Mouse (Mus musculus) heart, postnatal 0 days (tissue): ENCODE data around the gene Nek5. TPM values are rescaled to one million over a fixed set of nuclear protein-coding genes. Genes with fewer than 3 reads are reported as not detected.

ENCODE experiments used
- ATAC-seq: fragments of 200-750 bp; cut with Nextera tagmentation; 2 replicates; pipeline ENCODE4 v1.8.0; 2017; ENCODE audit warnings: low read depth, moderate number of reproducible peaks, moderate library complexity; ENCODE audit not compliant: insufficient read depth
- DNase-seq: peaks from one replicate; pipeline ENCODE4 v3.0.0-alpha.2; 2016; ENCODE audit warnings: low spot score
- H3K27ac ChIP-seq: fragments of 300-500 bp; sonication (generic); 2 replicates; pipeline ENCODE4 v1.5.1; 2014; ENCODE audit warnings: low read depth, mild to moderate bottlenecking
- H3K27me3 ChIP-seq: fragments of 300-500 bp; sonication (generic); 2 replicates; pipeline ENCODE4 v1.6.1; 2014; ENCODE audit warnings: low read length, mixed read lengths; ENCODE audit not compliant: control insufficient read depth, insufficient read depth
- H3K36me3 ChIP-seq: fragments of 300-500 bp; sonication (generic); replicated peaks from 2 replicates; pipeline ENCODE4 v1.6.1; 2014; ENCODE audit warnings: low read length, mixed read lengths; ENCODE audit not compliant: control insufficient read depth, insufficient read depth
- H3K4me1 ChIP-seq: fragments of 300-500 bp; sonication (generic); 2 replicates; pipeline ENCODE4 v1.6.1; 2014; ENCODE audit warnings: antibody characterized with exemption; ENCODE audit not compliant: control insufficient read depth, insufficient read depth
- H3K4me2 ChIP-seq: fragments of 300-500 bp; sonication (generic); 2 replicates; pipeline ENCODE4 v1.6.1; 2014; ENCODE audit warnings: low read depth, mild to moderate bottlenecking, low read length, moderate library complexity
- H3K4me3 ChIP-seq: fragments of 300-500 bp; sonication (generic); 2 replicates; pipeline ENCODE4 v1.5.1; 2014; ENCODE audit warnings: low read depth, low read length
- H3K9ac ChIP-seq: fragments of 300-500 bp; sonication (generic); replicated peaks from 2 replicates; pipeline ENCODE4 v1.6.1; 2014; ENCODE audit warnings: low read depth, low read length, mixed read lengths
- H3K9me3 ChIP-seq: fragments of 300-500 bp; sonication (generic); replicated peaks from 2 replicates; pipeline ENCODE4 v1.6.1; 2016; ENCODE audit warnings: low read length; ENCODE audit not compliant: control insufficient read depth
- CTCF ChIP-seq: IDR thresholded peaks from 2 replicates; pipeline ENCODE4 v1.5.1; 2016; ENCODE audit warnings: antibody characterized with exemption, control low read depth, low read depth
- EP300 ChIP-seq: IDR thresholded peaks from 2 replicates; pipeline ENCODE4 v1.6.1; 2016; ENCODE audit warnings: antibody characterized with exemption, low read depth
- WGBS: fragments of 180-500 bp; shearing (Covaris S2); extraction: QIAGEN DNeasy Blood & Tissue Kit; methylation state at CpG from one replicate; pipeline ENCODE4 v1.1.7; 2014; 5-methylcytosine and 5-hydroxymethylcytosine counted together
- polyA plus RNA-seq: library from polyadenylated mRNA; unstranded; fragments of >200 nt; fragmentation: Nextera tagmentation; extraction: Ambion mirVana; gene quantifications from 2 replicates; pipeline ENCODE4 v1.2.1, GENCODE M21; 2015
- total RNA-seq: library from RNA; depleted of rRNA; stranded (reverse); fragments of >200 nt; gene quantifications from 2 replicates; pipeline ENCODE4 v1.2.3, GENCODE M21; 2014; ENCODE audit warnings: low replicate concordance

Gene Nek5
- total and polyA plus RNA-seq, 2 experiments from 2014 or later = 0.18 TPM; not detected in 1

GRCm38 (mm10) chr8:22162206-22162605 is 37.4 kb upstream of the Nek5 start:
- no peak for DNase-seq
- no peak for ATAC-seq
- WGBS = 82% methylated on average over 8 of the region's 8 CpGs
- Histone ChIP-seq H3K27ac (no peak overlapping the region), H3K4me1 (no peaks in the 10 kb centered on the region), H3K9ac (no peak overlapping the region), H3K9me3 (no peaks in the 10 kb centered on the region), H3K36me3 (peaks cover 11% of the 10 kb centered on the region), H3K27me3 (no peaks in the 10 kb centered on the region), H3K4me3 (no peak overlapping the region), H3K4me2 (no peak overlapping the region)
- TF ChIP-seq EP300 (no peak), CTCF (no peak)

- TF ChIP-seq CTCF = no peak
- TF ChIP-seq EP300 = no peak
- Histone ChIP-seq H3K4me2 (no peak overlapping the region), H3K27ac (no peak overlapping the region), H3K4me1 (no peaks in the 10 kb centered on the region), H3K27me3 (no peaks in the 10 kb centered on the region), H3K4me3 (no peak overlapping the region), H3K9ac (no peak overlapping the region), H3K9me3 (no peaks in the 10 kb centered on the region), H3K36me3 (peaks cover 26% of the 10 kb centered on the region)
- DNase-seq (no peak), ATAC-seq (no peak)
- 59% methylated on average over 3 of the region's 3 CpGs for WGBS
Measured at GRCm38 (mm10) chr8:22150345-22150663, 25.5 kb upstream of the Nek5 start.

GRCm38 (mm10) chr8:22149643-22150344 is 24.9 kb upstream of the Nek5 start:
- Histone ChIP-seq H3K4me1 (no peaks in the 10 kb centered on the region), H3K4me3 (no peak overlapping the region), H3K27me3 (no peaks in the 10 kb centered on the region), H3K9me3 (no peaks in the 10 kb centered on the region), H3K9ac (no peak overlapping the region), H3K36me3 (peaks cover 23% of the 10 kb centered on the region), H3K27ac (no peak overlapping the region), H3K4me2 (no peak overlapping the region)
- DNase-seq (no peak), ATAC-seq (no peak)
- 80% methylated on average over 11 of the region's 11 CpGs for WGBS
- TF ChIP-seq CTCF = no peak
- no peak for TF ChIP-seq EP300

GRCm38 (mm10) chr8:22148367-22148740 is 23.5 kb upstream of the Nek5 start:
- TF ChIP-seq CTCF (no peak), EP300 (no peak)
- DNase-seq (no peak), ATAC-seq (no peak)
- Histone ChIP-seq H3K4me3 (no peak overlapping the region), H3K27me3 (no peaks in the 10 kb centered on the region), H3K4me2 (no peak overlapping the region), H3K9me3 (no peaks in the 10 kb centered on the region), H3K9ac (no peak overlapping the region), H3K4me1 (no peaks in the 10 kb centered on the region; the same call in 1 of the 2 replicates), H3K36me3 (peaks cover 22% of the 10 kb centered on the region), H3K27ac (no peak overlapping the region)
- 88% methylated on average over 7 of the region's 7 CpGs for WGBS

- no peak for ATAC-seq
- Histone ChIP-seq H3K4me1 (no peaks in the 10 kb centered on the region; the same call in 1 of the 2 replicates), H3K4me3 (no peak overlapping the region), H3K9ac (no peak overlapping the region), H3K27me3 (no peaks in the 10 kb centered on the region), H3K4me2 (no peak overlapping the region), H3K36me3 (peaks cover 24% of the 10 kb centered on the region), H3K9me3 (no peaks in the 10 kb centered on the region), H3K27ac (no peak overlapping the region)
- no peak for DNase-seq
- WGBS = 83% methylated on average over 9 of the region's 9 CpGs
- TF ChIP-seq EP300 (no peak), CTCF (no peak)
Measured at GRCm38 (mm10) chr8:22147706-22148366, 23.0 kb upstream of the Nek5 start.

GRCm38 (mm10) chr8:22145831-22146230 is 21.0 kb upstream of the Nek5 start:
- no peak overlapping the region for H3K9ac ChIP-seq
- H3K9me3 ChIP-seq = no peaks in the 10 kb centered on the region
- no peak overlapping the region for H3K4me3 ChIP-seq
- H3K4me1 ChIP-seq = no peaks in the 10 kb centered on the region; the same call in 1 of the 2 replicates
- no peak overlapping the region for H3K4me2 ChIP-seq
- H3K27me3 ChIP-seq = no peaks in the 10 kb centered on the region
- H3K36me3 ChIP-seq = peaks cover 24% of the 10 kb centered on the region
- TF ChIP-seq CTCF (no peak), EP300 (no peak)
- no peak overlapping the region for H3K27ac ChIP-seq
- ATAC-seq = no peak
- DNase-seq = no peak
- 73% methylated on average over 6 of the region's 6 CpGs for WGBS
